Mouse (Mus musculus) cerebellum, adult 2 months (tissue): ENCODE measurements around the gene Cldn10. TPM values are rescaled to one million over a fixed set of nuclear protein-coding genes. Genes with fewer than 3 reads are reported as not detected.

ENCODE experiments used
- DNase-seq, 2 experiments: peaks; one replicate each; pipeline ENCODE4 v3.0.0; 2021
- H3K27ac ChIP-seq: fragments of 200-500 bp; 2 replicates; pipeline ENCODE4 v1.5.1; 2012; ENCODE audit warnings: low read length, control low read depth, inconsistent platforms; ENCODE audit not compliant: insufficient read depth
- H3K27me3 ChIP-seq: fragments of 200-500 bp; 2 replicates; pipeline ENCODE4 v1.6.1; 2012; ENCODE audit warnings: inconsistent platforms, mild to moderate bottlenecking, low read length, moderate library complexity; ENCODE audit not compliant: control insufficient read depth, insufficient read depth
- H3K4me1 ChIP-seq: fragments of 200-500 bp; 2 replicates; pipeline ENCODE4 v1.6.1; 2011; ENCODE audit warnings: low read length; ENCODE audit not compliant: control insufficient read depth, insufficient read depth
- H3K4me3 ChIP-seq: fragments of 200-500 bp; replicated peaks from 2 replicates; pipeline ENCODE3; 2011; ENCODE audit warnings: mild to moderate bottlenecking, low read depth, low read length, control low read depth; ENCODE audit not compliant: insufficient read depth
- CTCF ChIP-seq: fragments of 200-500 bp; IDR thresholded peaks from 2 replicates; pipeline ENCODE4 v1.5.1; 2011; ENCODE audit warnings: low read depth, mild to moderate bottlenecking, control low read depth, low read length, moderate library complexity, borderline replicate concordance; ENCODE audit not compliant: insufficient read depth
- POLR2A ChIP-seq: fragments of 200-500 bp; IDR thresholded peaks from 2 replicates; pipeline ENCODE4 v1.6.1; 2011; ENCODE audit warnings: low read length, control low read depth, borderline replicate concordance; ENCODE audit not compliant: insufficient read depth
- WGBS: fragments of 180-500 bp; shearing (Covaris S2); methylation state at CpG from one replicate; pipeline ENCODE4 v1.1.7; 2018; 5-methylcytosine and 5-hydroxymethylcytosine counted together
- polyA plus RNA-seq: library from polyadenylated mRNA; depleted of rRNA; stranded (reverse); fragments of >200 nt; gene quantifications from 2 replicates; pipeline ENCODE4 v1.2.3, GENCODE M21; 2012

Cldn10 gene
- polyA plus RNA-seq, 1 experiment: 24.5 TPM

GRCm38 (mm10) chr14:118874126-118874525 lies 86.4 kb downstream of the Cldn10 start:
- WGBS: 98% methylated on average over 4 of the region's 4 CpGs
- peaks cover 2% of the 10 kb centered on the region; the same call in 1 of the 2 replicates for H3K4me1 ChIP-seq
- H3K4me3 ChIP-seq: no peak overlapping the region
- TF ChIP-seq POLR2A (no peak), CTCF (no peak)
- no peak for DNase-seq
- no peak overlapping the region for H3K27ac ChIP-seq
- no peaks in the 10 kb centered on the region for H3K27me3 ChIP-seq

- 90% methylated on average over 10 of the region's 10 CpGs for WGBS
- no peak for TF ChIP-seq CTCF
- no peak for TF ChIP-seq POLR2A
- peaks cover 2% of the 10 kb centered on the region; the same call in 1 of the 2 replicates for H3K4me1 ChIP-seq
- DNase-seq: no peak
- no peak overlapping the region for H3K4me3 ChIP-seq
- H3K27ac ChIP-seq: no peak overlapping the region
- H3K27me3 ChIP-seq: no peaks in the 10 kb centered on the region
Observed at GRCm38 (mm10) chr14:118874786-118875415, 87.2 kb downstream of the Cldn10 start.

- Histone ChIP-seq H3K27me3 (no peaks in the 10 kb centered on the region), H3K4me3 (no peak overlapping the region), H3K27ac (no peak overlapping the region), H3K4me1 (no peaks in the 10 kb centered on the region)
- WGBS: 90% methylated on average over 11 of the region's 11 CpGs
- no peak for DNase-seq
- TF ChIP-seq CTCF: no peak
- TF ChIP-seq POLR2A: no peak
Observed at GRCm38 (mm10) chr14:118878346-118878910, 90.7 kb downstream of the Cldn10 start.

- WGBS: 83% methylated on average over 10 of the region's 10 CpGs
- Histone ChIP-seq H3K4me1 (no peaks in the 10 kb centered on the region), H3K27ac (no peak overlapping the region), H3K27me3 (no peaks in the 10 kb centered on the region), H3K4me3 (no peak overlapping the region)
- TF ChIP-seq POLR2A (no peak), CTCF (no peak)
- DNase-seq: no peak
Observed at GRCm38 (mm10) chr14:118880696-118881095, 93.0 kb downstream of the Cldn10 start.

- DNase-seq: no peak
- 85% methylated on average over 18 of the region's 18 CpGs for WGBS
- H3K27ac ChIP-seq: no peak overlapping the region
- no peak for TF ChIP-seq POLR2A
- TF ChIP-seq CTCF: no peak
- H3K4me1 ChIP-seq: no peaks in the 10 kb centered on the region
- H3K4me3 ChIP-seq: no peak overlapping the region
- no peaks in the 10 kb centered on the region for H3K27me3 ChIP-seq
Observed at GRCm38 (mm10) chr14:118883344-118884249, 95.9 kb downstream of the Cldn10 start.

GRCm38 (mm10) chr14:118884250-118884556 lies 96.5 kb downstream of the Cldn10 start:
- TF ChIP-seq CTCF: no peak
- no peak for TF ChIP-seq POLR2A
- no peaks in the 10 kb centered on the region for H3K4me1 ChIP-seq
- no peak for DNase-seq
- no peak overlapping the region for H3K27ac ChIP-seq
- H3K4me3 ChIP-seq: no peak overlapping the region
- 83% methylated on average over 7 of the region's 7 CpGs for WGBS
- no peaks in the 10 kb centered on the region for H3K27me3 ChIP-seq

GRCm38 (mm10) chr14:118890101-118890500 lies 102.4 kb downstream of the Cldn10 start:
- Histone ChIP-seq H3K27me3 (no peaks in the 10 kb centered on the region), H3K4me3 (no peak overlapping the region), H3K4me1 (no peaks in the 10 kb centered on the region), H3K27ac (no peak overlapping the region)
- TF ChIP-seq POLR2A: no peak
- no peak for TF ChIP-seq CTCF
- DNase-seq: no peak
- 93% methylated on average over 4 of the region's 4 CpGs for WGBS
